Mouse (Mus musculus): ENCODE measurements around the gene Ptpn5. TPM values are rescaled to one million over a fixed set of nuclear protein-coding genes. Genes with fewer than 3 reads are reported as not detected.

The Ptpn5 gene
- total and polyA plus RNA-seq, 3 experiments = 0.11 TPM; not detected in 2

DNA sequence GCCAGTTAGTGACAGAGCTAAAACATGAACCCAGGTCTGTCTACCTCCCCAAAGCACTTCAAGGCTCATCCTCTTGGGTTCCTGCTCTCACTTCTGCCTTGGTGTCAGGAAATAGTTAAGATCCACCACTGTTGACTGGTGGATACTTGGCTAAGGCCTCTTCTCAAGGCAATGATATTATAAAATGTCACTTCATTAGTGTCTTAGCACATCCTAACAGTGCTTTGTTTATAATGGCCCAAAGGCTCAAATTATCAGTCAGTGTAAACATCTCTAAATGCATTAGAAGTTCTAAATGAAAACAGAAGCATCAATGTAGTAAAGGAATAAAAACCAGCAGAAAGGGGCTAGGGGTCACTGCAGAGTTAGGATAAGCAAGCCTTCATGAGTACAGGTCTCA lies 26.5 kb downstream of the Ptpn5 start:
- Histone ChIP-seq H3K36me3 (replicated peaks) (no peaks in the 10 kb centered on the region), H3K4me1 (ENCODE audit: insufficient read depth, low read depth, low read length) (0 out of 2 replicates have a peak, but pooled peaks cover 2% of the 10 kb centered on the region), H3K4me3 (ENCODE audit: low read depth, low read length) (no peak overlapping the region), H3K9me3 (replicated peaks) (no peaks in the 10 kb centered on the region), H3K27me3 (ENCODE audit: insufficient read depth, low read length) (peaks cover 10% of the 10 kb centered on the region)
- ATAC-seq (ENCODE audit: extremely low read depth, insufficient number of reproducible peaks, low FRiP score, poor library complexity, severe bottlenecking) (no peak), DNase-seq (ENCODE audit: low spot score) (no peak)
- TF ChIP-seq GATA2 (IDR thresholded peaks at IDR 0.05; ENCODE audit: borderline replicate concordance, low read depth, low read length) (no peak), TAL1 (conservative IDR thresholded peaks at IDR 0.05; ENCODE audit: low read depth, low read length) (no peak), CTCF (IDR thresholded peaks at IDR 0.05; ENCODE audit: low read depth, low read length) (no peak), GATA1 (IDR thresholded peaks at IDR 0.05; ENCODE audit: borderline replicate concordance, low read length) (no peak), POLR2AphosphoS5 (IDR thresholded peaks at IDR 0.05; ENCODE audit: insufficient replicate concordance, low read depth, low read length) (no peak)

- ATAC-seq (ENCODE audit: extremely low read depth, insufficient number of reproducible peaks, low FRiP score, poor library complexity, severe bottlenecking) (no peak), DNase-seq (ENCODE audit: low spot score) (no peak)
- Histone ChIP-seq H3K36me3 (replicated peaks) (no peaks in the 10 kb centered on the region), H3K9me3 (replicated peaks) (no peaks in the 10 kb centered on the region), H3K27me3 (ENCODE audit: insufficient read depth, low read length) (peaks cover 11% of the 10 kb centered on the region), H3K4me3 (ENCODE audit: low read depth, low read length) (no peak overlapping the region), H3K4me1 (ENCODE audit: insufficient read depth, low read depth, low read length) (0 out of 2 replicates have a peak, but pooled peaks cover 2% of the 10 kb centered on the region)
- TF ChIP-seq GATA2 (IDR thresholded peaks at IDR 0.05; ENCODE audit: borderline replicate concordance, low read depth, low read length) (no peak), POLR2AphosphoS5 (IDR thresholded peaks at IDR 0.05; ENCODE audit: insufficient replicate concordance, low read depth, low read length) (no peak), TAL1 (conservative IDR thresholded peaks at IDR 0.05; ENCODE audit: low read depth, low read length) (no peak)
These were observed 29.6 kb downstream of the Ptpn5 start for GRCm38 (mm10) chr7:47103671-47104414.

DNA sequence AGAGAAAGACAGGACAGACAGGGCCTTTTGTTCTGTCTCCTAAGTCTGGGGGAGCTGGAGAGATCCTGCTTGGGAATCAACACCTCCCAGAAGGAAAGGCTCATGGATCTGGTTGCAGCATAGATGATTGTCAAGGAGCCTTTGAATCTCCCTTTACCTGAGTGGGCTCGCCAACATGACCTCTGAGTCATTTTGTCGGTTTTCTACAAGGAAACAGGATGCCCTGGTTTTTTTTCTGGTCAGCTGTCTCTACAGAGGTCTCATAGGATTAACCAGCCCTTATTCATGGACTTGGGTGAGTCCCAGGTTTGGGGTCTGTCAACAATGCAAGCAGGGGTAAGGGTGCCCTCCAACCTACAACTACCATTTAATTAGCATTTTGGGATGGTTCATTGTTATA lies 30.5 kb downstream of the Ptpn5 start:
- peaks cover 12% of the 10 kb centered on the region for H3K27me3 ChIP-seq (ENCODE audit: insufficient read depth, low read length)
- H3K9me3 ChIP-seq (replicated peaks) = no peaks in the 10 kb centered on the region
- no peak overlapping the region for H3K4me3 ChIP-seq (ENCODE audit: low read depth, low read length)
- H3K36me3 ChIP-seq (replicated peaks) = no peaks in the 10 kb centered on the region
- 0 out of 2 replicates have a peak, but pooled peaks cover 2% of the 10 kb centered on the region for H3K4me1 ChIP-seq (ENCODE audit: insufficient read depth, low read depth, low read length)
- TF ChIP-seq CTCF (IDR thresholded peaks at IDR 0.05; ENCODE audit: low read depth, low read length) (no peak), TAL1 (conservative IDR thresholded peaks at IDR 0.05; ENCODE audit: low read depth, low read length) (no peak), GATA2 (IDR thresholded peaks at IDR 0.05; ENCODE audit: borderline replicate concordance, low read depth, low read length) (no peak), POLR2AphosphoS5 (IDR thresholded peaks at IDR 0.05; ENCODE audit: insufficient replicate concordance, low read depth, low read length) (no peak), GATA1 (IDR thresholded peaks at IDR 0.05; ENCODE audit: borderline replicate concordance, low read length) (no peak)
- DNase-seq (ENCODE audit: low spot score) (no peak), ATAC-seq (ENCODE audit: extremely low read depth, insufficient number of reproducible peaks, low FRiP score, poor library complexity, severe bottlenecking) (no peak)

GRCm38 (mm10) chr7:47100615-47101014 lies 32.9 kb downstream of the Ptpn5 start:
- TF ChIP-seq TAL1 (conservative IDR thresholded peaks at IDR 0.05; ENCODE audit: low read depth, low read length) (no peak), GATA2 (IDR thresholded peaks at IDR 0.05; ENCODE audit: borderline replicate concordance, low read depth, low read length) (no peak)
- Histone ChIP-seq H3K36me3 (replicated peaks) (no peaks in the 10 kb centered on the region), H3K4me1 (ENCODE audit: insufficient read depth, low read depth, low read length) (0 out of 2 replicates have a peak, but pooled peaks cover 2% of the 10 kb centered on the region), H3K4me3 (ENCODE audit: low read depth, low read length) (no peak overlapping the region), H3K27me3 (ENCODE audit: insufficient read depth, low read length) (peaks cover 12% of the 10 kb centered on the region), H3K9me3 (replicated peaks) (no peaks in the 10 kb centered on the region)
- ATAC-seq (ENCODE audit: extremely low read depth, insufficient number of reproducible peaks, low FRiP score, poor library complexity, severe bottlenecking) (no peak), DNase-seq (ENCODE audit: low spot score) (no peak)

DNA sequence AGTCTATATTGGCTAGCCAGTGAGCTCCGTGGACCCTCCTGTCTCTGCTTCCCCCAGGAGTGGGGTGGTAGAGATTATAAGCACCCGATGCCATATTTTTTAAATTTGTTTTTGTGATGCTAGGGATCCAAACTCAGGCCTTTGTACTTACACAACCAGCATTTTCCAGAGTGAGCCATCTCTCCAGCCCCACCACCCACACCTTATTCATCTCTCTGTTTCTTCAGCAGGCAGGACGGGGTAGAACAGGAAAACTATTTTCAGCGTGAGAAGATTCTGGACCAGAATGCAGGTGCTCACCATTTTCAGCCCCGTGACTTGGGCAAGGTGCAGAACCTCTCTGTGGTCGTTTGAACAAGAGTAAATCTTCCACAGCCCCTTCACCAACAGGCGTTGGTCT lies 34.2 kb downstream of the Ptpn5 start:
- no peak for DNase-seq (ENCODE audit: low spot score)
- no peaks in the 10 kb centered on the region for H3K9me3 ChIP-seq (replicated peaks)
- H3K27me3 ChIP-seq (ENCODE audit: insufficient read depth, low read length) = peaks cover 12% of the 10 kb centered on the region
- H3K36me3 ChIP-seq (replicated peaks) = no peaks in the 10 kb centered on the region
- ATAC-seq (ENCODE audit: extremely low read depth, insufficient number of reproducible peaks, low FRiP score, poor library complexity, severe bottlenecking) = no peak
- no peak for TF ChIP-seq CTCF (IDR thresholded peaks at IDR 0.05; ENCODE audit: low read depth, low read length)
- no peak for TF ChIP-seq TAL1 (conservative IDR thresholded peaks at IDR 0.05; ENCODE audit: low read depth, low read length)
- TF ChIP-seq GATA1 (IDR thresholded peaks at IDR 0.05; ENCODE audit: borderline replicate concordance, low read length) = no peak
- TF ChIP-seq POLR2AphosphoS5 (IDR thresholded peaks at IDR 0.05; ENCODE audit: insufficient replicate concordance, low read depth, low read length) = no peak
- no peak for TF ChIP-seq GATA2 (IDR thresholded peaks at IDR 0.05; ENCODE audit: borderline replicate concordance, low read depth, low read length)
- H3K4me1 ChIP-seq (ENCODE audit: insufficient read depth, low read depth, low read length) = 0 out of 2 replicates have a peak, but pooled peaks cover 2% of the 10 kb centered on the region
- H3K4me3 ChIP-seq (ENCODE audit: low read depth, low read length) = no peak overlapping the region

DNA sequence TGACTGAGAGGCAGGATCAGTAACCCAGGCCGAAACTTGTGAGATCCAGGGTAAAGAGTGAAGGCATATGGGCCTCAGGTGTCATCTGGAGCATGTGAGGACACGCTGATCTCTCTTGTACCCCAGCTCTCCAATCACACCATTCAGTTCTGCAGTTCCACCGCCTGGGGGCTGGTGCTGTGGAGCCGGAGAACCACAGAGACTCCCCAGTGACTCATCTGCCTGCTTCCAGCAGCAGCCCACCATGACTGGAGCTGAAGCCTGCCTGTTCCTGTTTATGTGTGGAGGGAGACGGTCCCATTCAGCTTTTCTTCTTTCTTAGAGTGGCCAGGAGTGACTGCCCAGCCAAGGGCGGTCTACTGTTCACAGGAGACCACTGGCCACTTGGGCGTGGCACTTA lies 35.4 kb downstream of the Ptpn5 start:
- Histone ChIP-seq H3K36me3 (replicated peaks) (no peaks in the 10 kb centered on the region), H3K27me3 (ENCODE audit: insufficient read depth, low read length) (peaks cover 16% of the 10 kb centered on the region), H3K4me1 (ENCODE audit: insufficient read depth, low read depth, low read length) (no peaks in the 10 kb centered on the region), H3K9me3 (replicated peaks) (no peaks in the 10 kb centered on the region), H3K4me3 (ENCODE audit: low read depth, low read length) (no peak overlapping the region)
- ATAC-seq (ENCODE audit: extremely low read depth, insufficient number of reproducible peaks, low FRiP score, poor library complexity, severe bottlenecking) (no peak), DNase-seq (ENCODE audit: low spot score) (no peak)
- TF ChIP-seq CTCF (IDR thresholded peaks at IDR 0.05; ENCODE audit: low read depth, low read length) (no peak), GATA1 (IDR thresholded peaks at IDR 0.05; ENCODE audit: borderline replicate concordance, low read length) (no peak), GATA2 (IDR thresholded peaks at IDR 0.05; ENCODE audit: borderline replicate concordance, low read depth, low read length) (no peak), POLR2AphosphoS5 (IDR thresholded peaks at IDR 0.05; ENCODE audit: insufficient replicate concordance, low read depth, low read length) (no peak), TAL1 (conservative IDR thresholded peaks at IDR 0.05; ENCODE audit: low read depth, low read length) (no peak)
